ENCODE assay signal across 9 mouse cellular contexts in the genomic region with DNA sequence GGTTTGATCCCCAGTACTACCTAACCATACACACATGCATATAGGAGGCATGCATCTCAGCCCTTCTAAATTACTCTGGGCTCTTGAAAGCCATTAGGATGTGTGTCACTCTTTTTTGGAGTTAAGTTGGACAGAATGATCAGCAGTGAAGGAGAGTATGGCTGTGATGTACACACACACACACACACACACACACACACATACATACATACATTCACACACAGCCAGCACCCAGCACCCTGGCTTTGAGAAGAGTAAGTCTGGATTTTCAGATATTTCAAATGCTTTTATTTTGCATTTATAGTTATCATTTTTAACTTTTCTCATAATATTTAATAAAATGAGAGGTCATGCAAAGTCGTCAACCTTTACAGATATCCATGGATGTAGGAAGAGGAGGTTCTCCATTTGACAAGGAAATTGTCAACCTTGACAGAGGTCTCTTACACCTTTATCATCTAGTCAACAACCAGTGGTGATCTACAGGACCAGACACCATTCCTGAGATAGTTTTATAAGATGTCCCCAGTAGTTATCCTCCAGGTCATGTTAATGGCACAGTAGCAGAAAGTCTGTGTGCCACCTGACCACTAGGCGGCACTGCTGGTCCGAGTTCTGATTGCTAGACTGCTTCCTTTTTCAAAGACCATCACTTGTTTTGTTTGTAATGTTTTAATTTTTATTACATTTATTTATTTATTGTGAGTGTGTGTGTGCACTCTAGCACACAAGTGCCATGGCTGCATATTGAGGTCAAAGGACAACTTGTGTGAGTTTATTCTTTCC. TPM values are rescaled to one million over a fixed set of nuclear protein-coding genes. Genes with fewer than 3 reads are reported as not detected.
DNase-seq lines count a peak whose midpoint lies in the region; ATAC-seq lines count a peak whose summit lies in the region.
"Had no signal": no experiment of that assay in that cellular context is flagged by ENCODE, and none has a peak within 500 bp of the region (broad histone marks: within the 10 kb centered on the region; RNA-seq: fewer than 3 reads in every experiment).

No protein-coding gene starts in this region.

- DNase-seq in MN1 (ENCODE audit: low spot score) = peak; percentile 54
- peak; percentile 72 for DNase-seq in c-Kit-positive CD71-positive TER-119-negative erythroid progenitor cells, embryonic 14.5 days (ENCODE audit: low read depth)
- peak; percentile 82 for DNase-seq in forebrain, embryonic 11.5 days (ENCODE audit: low spot score)
- peak; percentile 64 to 65 for DNase-seq in layer of hippocampus, postnatal 36 days
- peak; percentile 63 for DNase-seq in mesoderm, embryonic 11.5 days (ENCODE audit: low read depth, low spot score)
- DNase-seq in right cerebral cortex, postnatal 25 days = peak; percentile 66
- peak; percentile 47 for DNase-seq in yolk sac, embryonic 10.5 days (ENCODE audit: low spot score)

- no peak overlapping the region for H3K4me2 ChIP-seq in forebrain, embryonic 11.5 days (ENCODE audit: low read depth, low read length, severe bottlenecking)
- H3K4me2 ChIP-seq: limb, embryonic 15.5 days had no signal

- ATAC-seq in forebrain, embryonic 11.5 days (replicated peaks; ENCODE audit: low FRiP score) = no peak
- ATAC-seq in hematopoietic stem cell, adult 5-6 weeks (replicated peaks in 1 of 2; ENCODE audit: insufficient read depth in 1 of 2, low FRiP score in 2 of 2, low TSS enrichment in 1 of 2, low read depth in 1 of 2, poor library complexity in 2 of 2, severe bottlenecking in 2 of 2) = peak; percentile 53 to 66; a peak in 2 of 4 replicates

- H3K27ac ChIP-seq in forebrain, embryonic 11.5 days (ENCODE audit: low read depth, low read length) = no peak overlapping the region
- H3K27ac ChIP-seq: limb, embryonic 15.5 days had no signal

- 0 out of 2 replicates have a peak, but pooled peaks cover 4% of the 10 kb centered on the region for H3K4me1 ChIP-seq in forebrain, embryonic 11.5 days (replicated peaks; ENCODE audit: control insufficient read depth, insufficient read depth, low read length)

- H3K27me3 ChIP-seq in forebrain, embryonic 11.5 days (ENCODE audit: control insufficient read depth, insufficient read depth, low read length) = no peaks in the 10 kb centered on the region
- H3K27me3 ChIP-seq: limb, embryonic 15.5 days had no signal

- no peak overlapping the region for H3K9ac ChIP-seq in forebrain, embryonic 11.5 days (ENCODE audit: low read length)
- H3K9ac ChIP-seq: limb, embryonic 15.5 days had no signal

- no peaks in the 10 kb centered on the region for H3K36me3 ChIP-seq in forebrain, embryonic 11.5 days (ENCODE audit: control insufficient read depth, insufficient read depth, low read length)

- WGBS in forebrain, embryonic 11.5 days = 35% methylated on average over 3 of the region's 3 CpGs

- no peaks in the 10 kb centered on the region for H3K9me3 ChIP-seq in forebrain, embryonic 11.5 days (ENCODE audit: control insufficient read depth, low read length)
- H3K9me3 ChIP-seq: limb, embryonic 15.5 days had no signal

- no peak overlapping the region for H3K4me3 ChIP-seq in forebrain, embryonic 11.5 days (ENCODE audit: low read depth, low read length)
- H3K4me3 ChIP-seq: limb, embryonic 15.5 days had no signal

RNA-seq across cellular contexts. Expression of a gene that starts 29.3 kb away (rescaled TPM):
- 17.2 and 17.6 TPM in 2 replicates for polyA plus RNA-seq in forebrain, embryonic 11.5 days (2014; fragmentation: Nextera tagmentation; extraction: Ambion mirVana)
- total RNA-seq in hematopoietic stem cell, adult 5-6 weeks (2017) = 25.0 and 31.0 TPM in 2 replicates
- total RNA-seq in layer of hippocampus, postnatal 36 days (2021) = 10 to 100 TPM; 57.4 to 58.5 TPM
